Mouse (Mus musculus) embryonic facial prominence, embryonic 14.5 days (tissue): ENCODE results near the gene Ap2s1. TPM values are rescaled to one million over a fixed set of nuclear protein-coding genes. Genes with fewer than 3 reads are reported as not detected.
"Not testable (repeated sequence)": the region's sequence is repeated elsewhere in the genome, so short reads cannot be mapped to it uniquely, and the experiment has no call there.

ENCODE experiments used
- ATAC-seq: fragments of 200-750 bp; cut with Nextera tagmentation; 2 replicates; pipeline ENCODE4 v1.8.0; 2017; ENCODE audit warnings: low read depth, moderate number of reproducible peaks, moderate TSS enrichment
- DNase-seq: peaks from one replicate; pipeline ENCODE4 v3.0.0-alpha.2; 2015; ENCODE audit warnings: low spot score
- H3K27ac ChIP-seq: fragments of 300-500 bp; sonication (generic); replicated peaks from 2 replicates; pipeline ENCODE4 v1.5.1; 2014; ENCODE audit warnings: low read depth, mild to moderate bottlenecking, low read length, moderate library complexity
- H3K27me3 ChIP-seq: fragments of 300-500 bp; sonication (generic); replicated peaks from 2 replicates; pipeline ENCODE4 v1.6.1; 2014; ENCODE audit warnings: low read length; ENCODE audit not compliant: control insufficient read depth, insufficient read depth
- H3K36me3 ChIP-seq: fragments of 300-500 bp; sonication (generic); 2 replicates; pipeline ENCODE4 v1.6.1; 2014; ENCODE audit warnings: low read length, mixed read lengths; ENCODE audit not compliant: control insufficient read depth, insufficient read depth
- H3K4me1 ChIP-seq: fragments of 300-500 bp; sonication (generic); 2 replicates; pipeline ENCODE4 v1.6.1; 2014; ENCODE audit warnings: antibody characterized with exemption, low read length; ENCODE audit not compliant: control insufficient read depth, insufficient read depth
- H3K4me2 ChIP-seq: fragments of 300-500 bp; sonication (generic); 2 replicates; pipeline ENCODE4 v1.6.1; 2014; ENCODE audit warnings: low read depth, mild to moderate bottlenecking, low read length, moderate library complexity, mixed read lengths
- H3K4me3 ChIP-seq: fragments of 300-500 bp; sonication (generic); 2 replicates; pipeline ENCODE4 v1.5.1; 2014; ENCODE audit warnings: low read depth, mild to moderate bottlenecking, low read length
- H3K9ac ChIP-seq: fragments of 300-500 bp; sonication (generic); 2 replicates; pipeline ENCODE4 v1.6.1; 2014; ENCODE audit warnings: low read depth, mild to moderate bottlenecking, low read length, moderate library complexity, mixed read lengths
- H3K9me3 ChIP-seq: fragments of 300-500 bp; sonication (generic); 2 replicates; pipeline ENCODE4 v1.6.1; 2016; ENCODE audit warnings: low read length; ENCODE audit not compliant: control insufficient read depth
- WGBS: fragments of 180-500 bp; shearing (Covaris S2); extraction: QIAGEN DNeasy Blood & Tissue Kit; methylation state at CpG from one replicate; pipeline ENCODE4 v1.1.7; 2014; 5-methylcytosine and 5-hydroxymethylcytosine counted together
- polyA plus RNA-seq: library from polyadenylated mRNA; unstranded; fragments of >200 nt; fragmentation: Nextera tagmentation; extraction: Ambion mirVana; gene quantifications from 2 replicates; pipeline ENCODE4 v1.2.1, GENCODE M21; 2014

Ap2s1 gene
- polyA plus RNA-seq, 1 experiment from 2014 or later: 278 TPM

DNA sequence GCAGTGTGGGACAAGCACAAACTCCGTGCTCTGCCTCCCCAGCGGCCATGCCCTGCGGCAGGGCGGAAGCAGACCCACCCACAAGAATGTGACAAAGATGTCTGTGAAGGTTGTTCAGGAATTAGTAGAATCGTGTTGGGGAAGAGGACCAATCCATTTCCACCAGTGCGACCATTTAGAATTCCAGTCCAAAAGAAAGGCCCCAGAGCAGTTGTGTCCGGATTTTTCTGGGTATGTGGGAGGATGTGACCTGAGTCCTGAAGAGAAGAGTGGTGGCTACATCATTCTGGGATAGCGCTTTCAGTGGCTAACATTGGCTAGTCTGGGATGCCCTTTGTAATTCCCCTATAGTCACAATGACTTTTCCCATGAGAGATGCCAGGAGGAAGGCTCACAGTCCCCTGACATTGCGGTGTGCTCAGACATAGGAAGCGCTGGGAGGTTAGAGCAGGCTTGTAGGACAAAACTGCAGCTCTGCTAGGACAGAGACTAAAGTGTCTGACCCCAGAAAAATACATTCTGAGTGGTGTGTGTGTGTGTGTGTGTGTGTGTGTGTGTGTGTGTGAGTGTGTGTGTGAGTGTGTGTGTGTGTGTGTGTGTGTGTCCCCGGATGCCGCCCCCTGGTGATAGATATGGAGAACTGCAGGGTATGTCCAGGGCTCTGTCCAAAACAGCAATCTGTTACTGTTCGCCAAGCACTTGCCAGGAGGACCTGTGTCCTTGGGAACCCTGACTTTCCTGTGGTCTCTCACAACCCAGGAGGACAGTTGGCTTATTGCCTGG, 25.4 kb upstream of the Ap2s1 start:
- no peak for ATAC-seq
- no peak overlapping the region for H3K9ac ChIP-seq
- H3K27me3 ChIP-seq: no peaks in the 10 kb centered on the region
- no peak overlapping the region for H3K27ac ChIP-seq
- H3K4me1 ChIP-seq: no peaks in the 10 kb centered on the region
- H3K36me3 ChIP-seq: no peaks in the 10 kb centered on the region
- no peak overlapping the region for H3K4me3 ChIP-seq
- no peak for DNase-seq
- WGBS: 76% methylated on average over 12 of the region's 13 CpGs
- no peak overlapping the region for H3K4me2 ChIP-seq
- no peaks in the 10 kb centered on the region for H3K9me3 ChIP-seq

DNA sequence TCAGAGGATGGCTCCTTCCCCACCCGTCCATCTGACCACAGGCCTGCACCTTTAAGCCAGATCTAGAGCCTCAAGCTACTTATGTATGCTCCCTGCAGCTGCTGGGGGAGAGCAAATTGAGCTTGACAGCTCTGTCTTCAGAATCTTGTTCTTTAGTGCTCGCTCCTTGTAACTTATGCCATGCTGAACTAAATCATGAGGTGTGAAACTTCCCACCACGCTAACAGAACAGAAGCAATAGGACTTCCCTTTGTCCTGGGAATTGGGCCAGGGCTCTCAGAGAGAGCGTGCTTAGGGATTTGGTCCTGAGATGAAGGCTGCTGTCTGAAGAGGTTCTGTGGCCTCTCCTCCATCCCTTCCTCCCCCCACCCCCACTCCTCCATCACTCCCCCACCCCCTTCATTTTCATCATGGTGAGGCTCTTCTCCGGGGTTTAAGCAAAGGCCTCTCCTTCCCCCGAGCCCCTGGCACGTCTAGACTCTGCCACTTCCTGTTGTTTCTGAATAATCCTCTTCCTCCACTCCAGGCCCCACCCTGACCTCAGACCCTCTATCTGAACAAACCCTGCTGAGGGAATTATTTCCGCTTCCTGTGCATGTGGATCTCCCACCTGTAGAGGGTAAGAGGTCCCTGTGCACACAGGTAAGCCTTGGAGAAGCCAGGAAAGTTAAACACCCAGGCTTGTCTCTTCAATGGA, 21.6 kb upstream of the Ap2s1 start:
- not testable (repeated sequence) for ATAC-seq, H3K9me3 ChIP-seq, H3K9ac ChIP-seq, DNase-seq, H3K27me3 ChIP-seq, H3K4me3 ChIP-seq, H3K4me2 ChIP-seq, H3K27ac ChIP-seq, H3K4me1 ChIP-seq, H3K36me3 ChIP-seq
- 37% methylated on average over 8 of the region's 8 CpGs for WGBS

DNA sequence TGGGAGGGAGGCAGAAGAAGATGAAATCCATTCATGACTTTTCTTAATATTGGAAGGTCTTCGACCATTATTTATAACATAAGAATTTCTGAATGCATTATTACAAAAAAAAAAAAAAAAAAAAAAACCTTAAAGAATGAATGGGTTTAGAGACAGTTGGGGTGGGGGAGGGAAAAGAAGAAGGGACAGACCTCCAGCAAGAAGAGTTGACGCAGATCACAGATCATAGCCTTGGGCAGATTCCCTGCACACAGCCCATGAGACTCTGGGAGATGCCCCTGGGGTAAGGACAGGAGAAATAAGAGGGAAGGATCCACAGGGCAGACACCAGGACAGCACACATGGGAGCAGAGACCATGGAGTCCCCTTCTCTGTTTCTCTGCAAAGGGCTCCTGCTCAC, 16.6 kb upstream of the Ap2s1 start, which contains the start of gene Ceacam9:
Ceacam9 (plus strand) TSS at position 301 of the 400 bp plus-strand sequence.
- H3K4me2 ChIP-seq: no peak within 1 kb of the TSS
- H3K9ac ChIP-seq: no peak within 1 kb of the TSS
- WGBS: 74% methylated on average over 2 of the region's 2 CpGs
- ATAC-seq (no peak), DNase-seq (no peak)
- no peaks in the 10 kb centered on the region for H3K27me3 ChIP-seq
- H3K36me3 ChIP-seq: no peaks in the 10 kb centered on the region
- H3K4me3 ChIP-seq: no peak within 1 kb of the TSS
- H3K4me1 ChIP-seq: no peaks in the 10 kb centered on the region
- no peak within 1 kb of the TSS for H3K27ac ChIP-seq
- H3K9me3 ChIP-seq: no peaks in the 10 kb centered on the region

DNA sequence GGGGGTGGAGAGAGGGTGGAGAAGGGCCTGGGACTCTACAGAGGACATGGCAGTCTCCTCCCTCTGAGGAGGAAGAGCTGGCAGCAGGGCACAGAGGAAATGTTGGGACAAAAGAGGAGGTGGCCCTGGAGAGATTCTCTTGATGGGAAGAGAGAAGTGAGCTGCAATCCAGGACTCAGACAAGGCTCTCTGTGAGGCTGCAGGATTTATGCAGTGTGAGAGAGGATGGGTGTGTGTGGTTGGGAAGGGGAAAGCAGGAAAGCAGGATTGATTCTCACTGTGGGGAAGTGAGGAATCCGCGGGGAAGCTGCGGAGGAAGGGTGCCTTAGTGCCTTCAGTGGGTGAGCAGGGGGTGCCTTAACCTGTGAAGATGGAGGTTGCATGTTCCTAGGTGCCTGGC, 15.7 kb upstream of the Ap2s1 start:
- H3K4me2 ChIP-seq, H3K9ac ChIP-seq, ATAC-seq, DNase-seq, H3K4me3 ChIP-seq, H3K9me3 ChIP-seq, H3K4me1 ChIP-seq, H3K36me3 ChIP-seq, H3K27me3 ChIP-seq, H3K27ac ChIP-seq: not testable (repeated sequence)
- 52% methylated on average over 3 of the region's 3 CpGs for WGBS

DNA sequence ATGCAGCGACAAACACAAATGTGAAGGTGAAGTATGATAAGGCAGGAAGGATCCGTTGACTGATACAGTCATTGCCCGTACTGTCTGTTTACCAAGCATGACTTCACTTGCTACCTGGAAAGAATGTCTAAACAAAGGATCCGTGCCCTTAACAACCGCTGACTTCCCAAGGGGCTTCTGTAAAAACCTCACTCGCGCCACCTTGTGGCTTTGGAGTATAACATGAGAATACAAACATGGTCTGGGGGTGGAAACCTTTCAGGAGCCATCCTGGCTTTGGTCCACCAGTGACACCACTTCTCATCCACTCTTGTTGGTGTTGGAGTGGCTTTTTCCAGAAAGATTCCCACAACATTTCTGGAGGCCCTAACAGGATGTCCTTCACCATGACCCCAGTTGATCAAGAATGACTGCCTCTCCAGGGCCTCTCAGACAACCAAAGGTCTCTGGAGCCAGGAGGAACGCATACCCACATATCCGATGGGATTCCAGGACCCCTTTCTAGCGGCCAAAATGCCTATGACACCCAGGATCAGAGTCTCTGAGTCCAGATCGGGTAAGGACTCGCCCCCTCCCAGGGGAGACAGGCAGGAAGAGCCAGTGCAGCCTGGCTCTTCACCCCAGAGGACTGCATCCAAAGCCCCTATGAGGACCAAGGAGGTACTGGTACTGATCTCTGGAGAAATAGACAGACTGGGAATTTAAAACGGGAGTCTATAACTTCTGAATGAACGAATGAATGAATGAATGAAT, 9.4 kb upstream of the Ap2s1 start:
- Histone ChIP-seq H3K4me3 (0 out of 2 replicates have a peak overlapping the region, but pooled peaks have one; percentile 7), H3K27me3 (no peaks in the 10 kb centered on the region)
- ATAC-seq: peak; percentile 44

DNA sequence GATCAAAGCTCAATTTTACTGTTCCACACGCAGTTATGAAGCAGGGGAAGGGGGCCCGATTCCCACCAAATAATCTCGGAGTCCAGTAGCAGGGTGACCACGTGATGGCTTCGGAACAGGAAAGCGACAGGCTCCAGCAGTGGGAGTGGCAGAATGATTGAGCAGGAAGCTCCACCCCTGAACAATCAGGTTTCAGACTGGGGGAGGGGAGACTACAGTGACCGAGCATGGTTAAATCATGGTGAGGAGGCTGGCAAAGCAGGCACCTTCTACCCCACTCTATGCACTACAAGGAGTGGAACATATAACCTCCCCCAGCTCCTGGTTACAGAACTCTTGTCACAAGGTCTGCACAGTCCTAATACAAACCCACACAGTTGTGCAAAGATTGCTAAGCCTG, 8.6 kb upstream of the Ap2s1 start:
- H3K4me2 ChIP-seq: peak overlapping the region; percentile 23

More for the DNA sequence above, 9.4 kb upstream of the Ap2s1 start:
- peak; percentile 88 for DNase-seq
- H3K9me3 ChIP-seq: no peaks in the 10 kb centered on the region
- WGBS: 27% methylated on average over 14 of the region's 14 CpGs
- no peak overlapping the region for H3K27ac ChIP-seq
- no peaks in the 10 kb centered on the region for H3K36me3 ChIP-seq
- no peak overlapping the region for H3K9ac ChIP-seq
- H3K4me2 ChIP-seq: peak overlapping the region; percentile 23
- peaks cover 4% of the 10 kb centered on the region; the same call in 1 of the 2 replicates for H3K4me1 ChIP-seq

DNA sequence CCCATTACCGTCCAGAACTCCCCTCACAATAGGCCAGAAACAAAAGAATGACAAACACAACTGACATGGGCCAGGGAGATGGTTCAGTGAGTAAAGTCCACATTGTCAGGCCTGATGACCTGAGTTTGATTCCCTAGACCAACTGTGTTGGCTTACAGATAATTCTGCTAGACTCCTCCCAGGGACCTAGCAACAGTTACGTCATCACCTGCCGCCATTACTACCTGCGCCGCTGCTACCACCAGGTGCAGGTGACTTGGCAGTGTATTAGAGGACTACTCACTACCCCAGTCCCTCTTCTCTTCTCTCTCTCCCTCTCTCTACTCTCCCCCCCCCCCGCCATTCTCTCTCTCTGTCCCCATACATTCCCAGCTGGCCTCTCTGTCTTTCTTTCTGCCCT, 7.4 kb upstream of the Ap2s1 start:
- DNase-seq (no peak), ATAC-seq (no peak)
- no peak overlapping the region for H3K9ac ChIP-seq
- 93% methylated on average over 6 of the region's 6 CpGs for WGBS
- no peaks in the 10 kb centered on the region for H3K9me3 ChIP-seq
- H3K4me2 ChIP-seq: no peak overlapping the region
- no peak overlapping the region for H3K27ac ChIP-seq
- H3K36me3 ChIP-seq: no peaks in the 10 kb centered on the region
- H3K27me3 ChIP-seq: no peaks in the 10 kb centered on the region
- no peak overlapping the region for H3K4me3 ChIP-seq
- peaks cover 4% of the 10 kb centered on the region; the same call in 1 of the 2 replicates for H3K4me1 ChIP-seq

More for the DNA sequence above, 8.6 kb upstream of the Ap2s1 start:
- H3K9ac ChIP-seq, H3K27ac ChIP-seq, H3K36me3 ChIP-seq, H3K27me3 ChIP-seq, H3K4me1 ChIP-seq, H3K4me3 ChIP-seq, H3K9me3 ChIP-seq: not testable (repeated sequence)
- DNase-seq (peak; percentile 65), ATAC-seq (peak; percentile 46)
- 2% methylated on average over 7 of the region's 7 CpGs for WGBS

DNA sequence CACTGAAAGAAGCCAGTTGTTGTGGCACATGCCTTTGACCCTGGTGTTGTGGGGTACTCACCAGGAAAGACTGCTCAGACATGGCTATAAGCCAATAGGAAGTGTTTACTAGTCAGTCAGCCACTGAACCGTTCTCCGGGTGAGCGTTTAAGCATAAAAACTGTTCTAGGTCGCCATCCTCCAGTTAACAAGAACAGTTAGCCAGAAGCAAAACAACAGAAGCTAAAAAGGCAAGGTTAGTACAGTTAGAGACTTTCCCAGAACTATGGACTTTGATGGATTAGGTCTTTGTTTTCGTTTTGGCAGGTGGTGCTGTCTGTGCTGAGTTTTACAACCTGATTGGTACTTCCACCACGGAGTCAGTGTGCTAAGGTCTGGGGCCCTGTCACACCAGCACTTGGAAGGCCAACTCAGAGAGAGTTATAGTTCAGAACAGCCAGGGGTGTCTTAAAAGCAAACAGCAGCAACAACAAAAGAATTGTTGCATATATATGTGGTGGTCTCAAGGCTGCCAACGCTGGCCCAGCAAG, 6.3 kb upstream of the Ap2s1 start:
- Histone ChIP-seq H3K36me3 (no peaks in the 10 kb centered on the region), H3K4me2 (no peak overlapping the region), H3K4me1 (peaks cover 4% of the 10 kb centered on the region; the same call in 1 of the 2 replicates), H3K27ac (no peak overlapping the region), H3K4me3 (no peak overlapping the region), H3K9me3 (no peaks in the 10 kb centered on the region), H3K27me3 (no peaks in the 10 kb centered on the region), H3K9ac (no peak overlapping the region)
- 64% methylated on average over 7 of the region's 7 CpGs for WGBS
- DNase-seq (no peak), ATAC-seq (no peak)
